Mouse (Mus musculus) hindbrain, embryonic 15.5 days (tissue): ENCODE results near the gene Psat1. TPM values are rescaled to one million over a fixed set of nuclear protein-coding genes. Genes with fewer than 3 reads are reported as not detected.

ENCODE experiments used
- ATAC-seq: fragments of 200-750 bp; cut with Nextera tagmentation; 2 replicates; pipeline ENCODE4 v1.8.0; 2017; ENCODE audit warnings: low read depth, moderate number of reproducible peaks, moderate TSS enrichment; ENCODE audit not compliant: low FRiP score
- H3K27ac ChIP-seq: fragments of 300-500 bp; sonication (generic); replicated peaks from 2 replicates; pipeline ENCODE4 v1.5.1; 2015; ENCODE audit warnings: mild to moderate bottlenecking, inconsistent platforms
- H3K27me3 ChIP-seq: fragments of 300-500 bp; sonication (generic); 2 replicates; pipeline ENCODE4 v1.6.1; 2015; ENCODE audit warnings: control low read depth, inconsistent platforms
- H3K36me3 ChIP-seq: fragments of 300-500 bp; sonication (generic); 2 replicates; pipeline ENCODE4 v1.6.1; 2015; ENCODE audit warnings: control low read depth, inconsistent platforms
- H3K4me1 ChIP-seq: fragments of 300-500 bp; sonication (generic); replicated peaks from 2 replicates; pipeline ENCODE4 v1.6.1; 2015; ENCODE audit warnings: control low read depth, inconsistent platforms
- H3K4me2 ChIP-seq: fragments of 300-500 bp; sonication (generic); 2 replicates; pipeline ENCODE4 v1.6.1; 2015; ENCODE audit warnings: moderate library complexity, mild to moderate bottlenecking, inconsistent platforms
- H3K4me3 ChIP-seq: fragments of 300-500 bp; sonication (generic); 2 replicates; pipeline ENCODE4 v1.5.1; 2015; ENCODE audit warnings: mild to moderate bottlenecking, inconsistent platforms
- H3K9ac ChIP-seq: fragments of 300-500 bp; sonication (generic); 2 replicates; pipeline ENCODE4 v1.6.1; 2015; ENCODE audit warnings: inconsistent platforms
- H3K9me3 ChIP-seq: fragments of 300-500 bp; sonication (generic); 2 replicates; pipeline ENCODE4 v1.6.1; 2016; ENCODE audit warnings: control low read depth, inconsistent platforms
- WGBS: fragments of 180-500 bp; shearing (Covaris S2); methylation state at CpG from one replicate; pipeline ENCODE4 v1.1.7; 2015; 5-methylcytosine and 5-hydroxymethylcytosine counted together
- polyA plus RNA-seq: library from polyadenylated mRNA; unstranded; fragments of >200 nt; fragmentation: Nextera tagmentation; extraction: Ambion mirVana; gene quantifications from 2 replicates; pipeline ENCODE4 v1.2.1, GENCODE M21; 2015

Gene Psat1
- 85.4 and 104 TPM in 2 replicates for polyA plus RNA-seq

- H3K27me3 ChIP-seq = no peaks in the 10 kb centered on the region
- H3K4me1 ChIP-seq = no peaks in the 10 kb centered on the region
- ATAC-seq = no peak
- no peak within 1 kb of the TSS for H3K27ac ChIP-seq
- no peak within 1 kb of the TSS for H3K9ac ChIP-seq
- H3K4me3 ChIP-seq = no peak within 1 kb of the TSS
- no peaks in the 10 kb centered on the region for H3K36me3 ChIP-seq
- H3K9me3 ChIP-seq = no peaks in the 10 kb centered on the region
- H3K4me2 ChIP-seq = no peak within 1 kb of the TSS
- 91% methylated on average over 7 of the region's 7 CpGs for WGBS
These were observed at the start of gene Psat1 for GRCm38 (mm10) chr19:15947237-15947636. Gene Psat1, minus strand, starts transcription at chr19:15947337.

DNA sequence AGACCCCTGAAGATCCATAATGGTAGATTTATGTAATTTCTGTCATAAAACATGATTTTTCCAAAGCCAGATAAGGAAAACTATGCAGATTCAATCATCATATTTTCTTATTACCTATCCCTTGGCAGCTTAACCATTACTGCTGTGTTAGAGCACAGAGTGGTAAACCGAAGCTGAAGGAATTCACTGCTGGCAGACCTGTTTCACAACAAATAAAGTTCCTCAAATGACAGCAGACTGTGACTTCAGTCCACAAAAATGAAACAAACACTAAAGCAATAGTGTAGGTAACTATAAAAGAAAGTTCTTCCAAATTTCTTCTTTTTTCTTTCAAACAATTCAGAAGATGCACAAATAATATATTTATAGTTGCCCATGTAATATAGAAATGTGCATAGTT, 43.0 kb upstream of the Psat1 start:
- no peak overlapping the region for H3K9ac ChIP-seq
- no peak for ATAC-seq
- no peak overlapping the region for H3K27ac ChIP-seq
- no peaks in the 10 kb centered on the region for H3K27me3 ChIP-seq
- WGBS = 90% methylated on average over 1 of the region's 1 CpGs
- no peaks in the 10 kb centered on the region for H3K9me3 ChIP-seq
- H3K36me3 ChIP-seq = peaks cover 6% of the 10 kb centered on the region; the same call in 1 of the 2 replicates
- H3K4me2 ChIP-seq = no peak overlapping the region
- peaks cover 6% of the 10 kb centered on the region; the same call in 1 of the 2 replicates for H3K4me1 ChIP-seq
- H3K4me3 ChIP-seq = no peak overlapping the region

DNA sequence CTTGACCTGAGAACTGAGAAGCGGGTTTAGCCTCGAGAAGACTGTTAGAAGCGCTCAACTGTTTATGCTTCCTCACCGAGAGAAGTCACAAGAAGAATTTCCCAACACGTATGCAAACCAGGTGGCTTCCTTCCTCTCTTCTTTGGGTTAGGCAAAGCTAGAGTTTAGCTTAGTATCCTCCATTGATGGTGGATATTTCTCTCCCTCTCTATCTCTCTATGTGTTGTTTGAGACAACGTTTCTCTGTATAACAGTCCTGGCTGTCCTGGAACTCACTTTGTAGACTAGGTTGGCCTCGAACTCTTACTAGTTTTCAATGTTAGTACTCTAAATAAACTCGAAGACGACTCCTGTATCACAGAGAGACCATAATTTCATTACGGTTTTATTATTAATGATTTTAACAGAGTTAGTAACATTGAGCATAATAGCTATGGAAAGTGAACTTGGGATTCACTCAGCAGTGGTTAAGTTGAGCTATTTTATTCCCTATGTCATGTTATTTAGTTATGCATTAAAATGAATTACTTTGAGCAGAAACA, 38.1 kb upstream of the Psat1 start:
- H3K4me3 ChIP-seq = peak overlapping the region; percentile 62
- H3K4me1 ChIP-seq = peaks cover 34% of the 10 kb centered on the region
- WGBS = 27% methylated on average over 10 of the region's 10 CpGs

GRCm38 (mm10) chr19:15984449-15985171, 37.5 kb upstream of the Psat1 start, which contains the start of gene Cep78:
Gene Cep78, minus strand, starts transcription at chr19:15984989.
- H3K9me3 ChIP-seq = no peaks in the 10 kb centered on the region
- peak within 1 kb of the TSS; percentile 72 for H3K9ac ChIP-seq
- H3K36me3 ChIP-seq = peaks cover 4% of the 10 kb centered on the region; the same call in 1 of the 2 replicates
- H3K4me1 ChIP-seq = peaks cover 34% of the 10 kb centered on the region
- H3K27me3 ChIP-seq = no peaks in the 10 kb centered on the region
- WGBS = under 1% methylated on average over 88 of the region's 88 CpGs
- peak; percentile 94 for ATAC-seq
- peak within 1 kb of the TSS; percentile 62 for H3K4me3 ChIP-seq
- peak within 1 kb of the TSS; percentile 91 for H3K27ac ChIP-seq
- H3K4me2 ChIP-seq = peak within 1 kb of the TSS; percentile 81

More for the DNA sequence above, 38.1 kb upstream of the Psat1 start:
- Histone ChIP-seq H3K9ac (peak overlapping the region; percentile 72), H3K9me3 (no peaks in the 10 kb centered on the region), H3K27me3 (no peaks in the 10 kb centered on the region), H3K36me3 (peaks cover 4% of the 10 kb centered on the region; the same call in 1 of the 2 replicates), H3K27ac (peak overlapping the region; percentile 91), H3K4me2 (peak overlapping the region; percentile 81)
- peak; percentile 19; the same call in 1 of the 2 replicates for ATAC-seq

GRCm38 (mm10) chr19:15983739-15984344, 36.7 kb upstream of the Psat1 start:
- H3K9ac ChIP-seq = peak overlapping the region; percentile 72
- 45% methylated on average over 15 of the region's 15 CpGs for WGBS

DNA sequence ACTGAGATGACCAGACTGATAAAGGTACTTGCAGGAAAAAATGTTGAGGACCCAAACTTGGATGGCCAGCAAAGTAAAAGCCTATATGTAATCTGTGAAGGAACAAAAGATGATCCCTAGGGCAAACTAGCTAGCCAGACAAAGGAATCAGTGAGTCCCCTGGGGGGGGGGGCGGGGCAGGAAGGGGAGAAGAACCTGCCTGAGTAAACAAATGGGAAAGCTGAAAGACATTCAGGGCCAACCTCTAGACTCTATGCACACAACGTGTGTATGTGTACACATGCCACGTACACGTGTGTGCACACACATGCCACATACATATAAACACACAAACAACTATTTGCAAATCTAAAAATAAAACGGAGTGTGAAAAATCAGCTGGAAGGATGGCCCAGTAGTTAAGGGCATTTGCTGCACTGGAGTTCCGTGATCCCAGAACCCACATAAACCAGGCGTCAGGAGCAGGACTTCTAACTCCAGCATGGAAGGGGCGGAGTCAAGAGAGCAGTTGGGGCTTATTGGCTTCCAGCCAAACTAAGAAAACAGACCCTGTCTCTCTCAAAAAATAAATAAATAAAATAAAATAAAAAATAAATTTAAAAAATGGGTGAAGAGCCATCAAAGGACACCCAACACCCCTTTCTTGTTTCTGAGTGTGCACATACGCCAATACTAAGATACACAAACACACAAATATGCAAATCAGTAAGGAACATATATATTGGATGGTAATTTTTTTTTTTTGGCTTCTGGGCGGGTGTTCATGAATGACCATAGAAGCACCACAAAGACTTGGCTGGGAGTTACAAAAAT, 36.0 kb upstream of the Psat1 start:
- peak overlapping the region; percentile 62; the same call in 1 of the 2 replicates for H3K4me3 ChIP-seq
- no peaks in the 10 kb centered on the region for H3K27me3 ChIP-seq
- no peak for ATAC-seq
- peak overlapping the region; percentile 81 for H3K4me2 ChIP-seq
- WGBS = 36% methylated on average over 9 of the region's 10 CpGs
- peaks cover 34% of the 10 kb centered on the region for H3K4me1 ChIP-seq
- no peaks in the 10 kb centered on the region for H3K9me3 ChIP-seq
- H3K36me3 ChIP-seq = peaks cover 9% of the 10 kb centered on the region; the same call in 1 of the 2 replicates
- no peak overlapping the region for H3K9ac ChIP-seq
- no peak overlapping the region for H3K27ac ChIP-seq

More at GRCm38 (mm10) chr19:15983739-15984344, 36.7 kb upstream of the Psat1 start:
- peak overlapping the region; percentile 62 for H3K4me3 ChIP-seq
- H3K27ac ChIP-seq = peak overlapping the region; percentile 91
- ATAC-seq = no peak
- no peaks in the 10 kb centered on the region for H3K9me3 ChIP-seq
- H3K36me3 ChIP-seq = peaks cover 4% of the 10 kb centered on the region; the same call in 1 of the 2 replicates
- H3K4me2 ChIP-seq = peak overlapping the region; percentile 81
- H3K27me3 ChIP-seq = no peaks in the 10 kb centered on the region
- peaks cover 34% of the 10 kb centered on the region for H3K4me1 ChIP-seq

GRCm38 (mm10) chr19:15981861-15982260, 34.7 kb upstream of the Psat1 start:
- H3K27me3 ChIP-seq = no peaks in the 10 kb centered on the region
- ATAC-seq = peak; percentile 29; the same call in 1 of the 2 replicates
- H3K9ac ChIP-seq = no peak overlapping the region
- H3K4me3 ChIP-seq = no peak overlapping the region
- H3K9me3 ChIP-seq = no peaks in the 10 kb centered on the region
- 39% methylated on average over 4 of the region's 4 CpGs for WGBS
- H3K4me2 ChIP-seq = peak overlapping the region; percentile 4; the same call in 1 of the 2 replicates
- H3K27ac ChIP-seq = no peak overlapping the region
- peaks cover 34% of the 10 kb centered on the region for H3K4me1 ChIP-seq
- peaks cover 14% of the 10 kb centered on the region; the same call in 1 of the 2 replicates for H3K36me3 ChIP-seq

GRCm38 (mm10) chr19:15973365-15973764, 26.2 kb upstream of the Psat1 start:
- no peaks in the 10 kb centered on the region for H3K9me3 ChIP-seq
- H3K4me2 ChIP-seq = no peak overlapping the region
- H3K4me3 ChIP-seq = no peak overlapping the region
- no peak overlapping the region for H3K9ac ChIP-seq
- peaks cover 57% of the 10 kb centered on the region for H3K36me3 ChIP-seq
- H3K27me3 ChIP-seq = no peaks in the 10 kb centered on the region
- WGBS = 65% methylated on average over 4 of the region's 4 CpGs
- H3K27ac ChIP-seq = no peak overlapping the region
- no peaks in the 10 kb centered on the region for H3K4me1 ChIP-seq
- no peak for ATAC-seq

GRCm38 (mm10) chr19:15965082-15965481, 17.9 kb upstream of the Psat1 start:
- Histone ChIP-seq H3K27ac (no peak overlapping the region), H3K4me2 (no peak overlapping the region), H3K4me1 (no peaks in the 10 kb centered on the region), H3K9me3 (no peaks in the 10 kb centered on the region), H3K4me3 (no peak overlapping the region), H3K27me3 (no peaks in the 10 kb centered on the region), H3K9ac (no peak overlapping the region), H3K36me3 (peaks cover 47% of the 10 kb centered on the region)
- ATAC-seq = peak; percentile 66
- WGBS = 59% methylated on average over 3 of the region's 3 CpGs

DNA sequence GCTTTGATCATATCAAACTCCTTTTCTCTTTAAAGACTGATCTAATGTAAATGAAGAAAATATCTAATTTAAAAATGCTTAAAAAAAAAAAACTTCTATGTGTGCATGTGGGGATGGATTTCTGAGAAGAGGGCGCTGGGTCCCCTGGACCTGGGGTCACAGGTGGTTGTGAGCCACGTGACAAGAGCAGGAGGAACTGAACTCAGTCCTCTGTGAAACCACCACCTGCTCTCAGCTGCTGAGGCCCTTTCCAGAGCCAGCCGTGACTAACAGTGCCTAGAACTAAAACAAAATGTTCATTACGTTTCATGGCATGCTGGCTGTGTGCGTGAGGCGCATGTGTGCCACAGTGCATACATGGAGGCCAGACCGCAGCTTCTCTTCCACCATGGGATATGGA, 17.4 kb upstream of the Psat1 start:
- 89% methylated on average over 7 of the region's 7 CpGs for WGBS
- Histone ChIP-seq H3K4me2 (no peak overlapping the region), H3K4me1 (no peaks in the 10 kb centered on the region), H3K27me3 (no peaks in the 10 kb centered on the region), H3K27ac (no peak overlapping the region), H3K4me3 (no peak overlapping the region), H3K9ac (no peak overlapping the region), H3K36me3 (peaks cover 48% of the 10 kb centered on the region), H3K9me3 (no peaks in the 10 kb centered on the region)
- peak; percentile 54; the same call in 1 of the 2 replicates for ATAC-seq

DNA sequence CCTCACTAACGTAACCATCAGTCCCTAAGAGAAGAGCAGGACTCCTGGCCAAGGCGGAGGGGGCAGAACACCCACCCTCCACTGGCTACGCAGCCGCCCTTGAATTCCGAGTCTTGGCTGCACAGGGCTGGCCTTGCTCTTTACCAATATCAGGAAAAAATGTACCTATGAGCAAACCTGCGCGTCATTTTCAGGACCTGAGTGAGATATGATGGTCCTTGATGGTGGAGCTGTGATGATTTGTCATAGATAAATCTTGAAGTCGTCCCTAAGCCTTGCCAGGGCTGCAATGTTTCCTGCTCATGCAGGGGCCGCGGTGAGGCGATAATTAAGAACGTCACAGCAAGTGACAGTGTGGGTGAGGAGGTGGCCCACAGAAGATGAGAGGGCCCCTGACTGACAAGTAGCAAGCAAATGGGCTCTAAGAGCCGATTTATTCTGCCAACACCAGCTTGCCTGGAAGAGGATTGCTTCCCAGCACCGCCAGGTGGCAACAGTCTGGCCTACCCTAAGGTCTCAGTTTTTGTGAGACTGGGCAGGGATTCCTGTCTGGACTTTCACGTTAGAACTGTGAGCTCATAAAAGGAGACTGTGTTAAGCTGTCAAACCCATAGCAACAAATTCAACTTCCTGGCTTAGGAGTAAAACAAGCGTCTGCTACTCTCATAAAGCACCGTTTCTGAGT, 16.0 kb upstream of the Psat1 start:
- Histone ChIP-seq H3K9ac (no peak overlapping the region), H3K27ac (no peak overlapping the region), H3K4me3 (no peak overlapping the region), H3K4me2 (no peak overlapping the region), H3K36me3 (peaks cover 47% of the 10 kb centered on the region), H3K27me3 (no peaks in the 10 kb centered on the region), H3K9me3 (no peaks in the 10 kb centered on the region), H3K4me1 (no peaks in the 10 kb centered on the region)
- no peak for ATAC-seq
- 88% methylated on average over 17 of the region's 17 CpGs for WGBS
